Mouse (Mus musculus) thymus, adult 2 months (tissue): ENCODE measurements around the gene Ankrd39.

Experiments used
- CTCF ChIP-seq: fragments of 200-500 bp; IDR thresholded peaks from 2 replicates; pipeline ENCODE4 v1.5.1; 2012; ENCODE audit warnings: mild to moderate bottlenecking, control low read depth, low read length, moderate library complexity, borderline replicate concordance; ENCODE audit not compliant: control insufficient read depth, poor library complexity, insufficient read depth; ENCODE audit errors: extremely low read depth
- POLR2A ChIP-seq: fragments of 200-500 bp; IDR thresholded peaks from 2 replicates; pipeline ENCODE4 v1.6.1; 2012; ENCODE audit warnings: mild to moderate bottlenecking, low read length, control low read depth, moderate library complexity; ENCODE audit not compliant: control insufficient read depth, poor library complexity, insufficient read depth; ENCODE audit errors: extremely low read depth

- no peak for TF ChIP-seq POLR2A
- TF ChIP-seq CTCF = no peak
Measured at GRCm38 (mm10) chr1:36492416-36493139, 54.7 kb downstream of the Ankrd39 start.
